Mouse (Mus musculus) brain, adult 2 months (tissue): ENCODE results near the gene Mss51.

Source experiments
- DNase-seq: peaks from one replicate; pipeline ENCODE4 v3.0.0; 2011; ENCODE audit warnings: low read depth, low spot score

Gene Mss51

GRCm38 (mm10) chr14:20496603-20497002 is at the start of gene Mss51:
TSS of gene Mss51 (minus strand) at chr14:20496901.
- DNase-seq: no peak

GRCm38 (mm10) chr14:20546415-20546814 is 49.7 kb upstream of the Mss51 start, which contains the start of gene Ppp3cb:
TSS of gene Ppp3cb (minus strand) at chr14:20546573.
- DNase-seq: peak; percentile 98

GRCm38 (mm10) chr14:20545529-20546331 is 49.0 kb upstream of the Mss51 start:
- peak; percentile 87 for DNase-seq

- DNase-seq: peak; percentile 28
Measured at GRCm38 (mm10) chr14:20544467-20545411, 48.0 kb upstream of the Mss51 start.

- DNase-seq: no peak
Measured at GRCm38 (mm10) chr14:20529643-20530042, 32.9 kb upstream of the Mss51 start.

GRCm38 (mm10) chr14:20520179-20520578 is 23.5 kb upstream of the Mss51 start:
- DNase-seq: peak; percentile 63

- peak; percentile 48 for DNase-seq
Measured at GRCm38 (mm10) chr14:20508424-20508823, 11.7 kb upstream of the Mss51 start.

GRCm38 (mm10) chr14:20502966-20503365 is 6.3 kb upstream of the Mss51 start:
- DNase-seq: peak; percentile 23

- DNase-seq: peak; percentile 83
Measured at GRCm38 (mm10) chr14:20499982-20500381, 3.3 kb upstream of the Mss51 start.

- no peak for DNase-seq
Measured at GRCm38 (mm10) chr14:20486031-20486430, 10.7 kb downstream of the Mss51 start.

GRCm38 (mm10) chr14:20482051-20482751 is 14.5 kb downstream of the Mss51 start:
- no peak for DNase-seq

- no peak for DNase-seq
Measured at GRCm38 (mm10) chr14:20481211-20481610, 15.5 kb downstream of the Mss51 start.

GRCm38 (mm10) chr14:20480195-20480579 is 16.5 kb downstream of the Mss51 start:
- DNase-seq: no peak

GRCm38 (mm10) chr14:20479291-20480194 is 17.2 kb downstream of the Mss51 start, which contains the start of gene Anxa7:
TSS of gene Anxa7 (minus strand) at chr14:20480133.
- peak; percentile 83 for DNase-seq

- DNase-seq: peak; percentile 57
Measured at GRCm38 (mm10) chr14:20478801-20479200, 17.9 kb downstream of the Mss51 start.

GRCm38 (mm10) chr14:20478385-20478784 is 18.3 kb downstream of the Mss51 start:
- DNase-seq: no peak

GRCm38 (mm10) chr14:20477261-20478025 is 19.3 kb downstream of the Mss51 start:
- DNase-seq: no peak

GRCm38 (mm10) chr14:20460216-20460615 is 36.5 kb downstream of the Mss51 start:
- peak; percentile 38 for DNase-seq

- DNase-seq: no peak
Measured at GRCm38 (mm10) chr14:20458378-20458777, 38.3 kb downstream of the Mss51 start.

GRCm38 (mm10) chr14:20452929-20453328 is 43.8 kb downstream of the Mss51 start:
- DNase-seq: no peak
